Mouse (Mus musculus): ENCODE measurements around the gene BC004004. TPM values are rescaled to one million over a fixed set of nuclear protein-coding genes. Genes with fewer than 3 reads are reported as not detected.

The BC004004 gene
- polyA plus RNA-seq, 1 experiment from 2014 or later: 62.2 TPM

GRCm38 (mm10) chr17:29297813-29298212, 29.2 kb downstream of the BC004004 start:
- Histone ChIP-seq H3K4me3 (ENCODE audit: low read depth, low read length) (no peak overlapping the region), H3K27me3 (ENCODE audit: control insufficient read depth, insufficient read depth, low read length) (no peaks in the 10 kb centered on the region), H3K36me3 (ENCODE audit: control insufficient read depth, insufficient read depth, low read length) (peaks cover 5% of the 10 kb centered on the region; the same call in 1 of the 2 replicates), H3K27ac (ENCODE audit: low read depth, low read length) (no peak overlapping the region), H3K4me2 (ENCODE audit: low read depth) (no peak overlapping the region), H3K9ac (ENCODE audit: low read length) (no peak overlapping the region), H3K4me1 (ENCODE audit: control insufficient read depth, insufficient read depth, low read length) (no peaks in the 10 kb centered on the region), H3K9me3 (ENCODE audit: control insufficient read depth, low read length) (no peaks in the 10 kb centered on the region)
- DNase-seq (ENCODE audit: low spot score) (no peak), ATAC-seq (ENCODE audit: insufficient read depth, low FRiP score, low TSS enrichment) (no peak)
- WGBS: 89% methylated on average over 6 of the region's 6 CpGs

GRCm38 (mm10) chr17:29299282-29299681, 30.7 kb downstream of the BC004004 start:
- no peaks in the 10 kb centered on the region for H3K9me3 ChIP-seq (ENCODE audit: control insufficient read depth, low read length)
- peaks cover 5% of the 10 kb centered on the region; the same call in 1 of the 2 replicates for H3K36me3 ChIP-seq (ENCODE audit: control insufficient read depth, insufficient read depth, low read length)
- 89% methylated on average over 4 of the region's 4 CpGs for WGBS
- H3K4me1 ChIP-seq (ENCODE audit: control insufficient read depth, insufficient read depth, low read length): 0 out of 2 replicates have a peak, but pooled peaks cover 4% of the 10 kb centered on the region
- H3K4me2 ChIP-seq (ENCODE audit: low read depth): no peak overlapping the region
- ATAC-seq (ENCODE audit: insufficient read depth, low FRiP score, low TSS enrichment): no peak
- no peak overlapping the region for H3K4me3 ChIP-seq (ENCODE audit: low read depth, low read length)
- no peak overlapping the region for H3K27ac ChIP-seq (ENCODE audit: low read depth, low read length)
- H3K9ac ChIP-seq (ENCODE audit: low read length): no peak overlapping the region
- no peak for DNase-seq (ENCODE audit: low spot score)
- no peaks in the 10 kb centered on the region for H3K27me3 ChIP-seq (ENCODE audit: control insufficient read depth, insufficient read depth, low read length)

- Histone ChIP-seq H3K9me3 (ENCODE audit: control insufficient read depth, low read length) (no peaks in the 10 kb centered on the region), H3K27ac (ENCODE audit: low read depth, low read length) (no peak overlapping the region), H3K36me3 (ENCODE audit: control insufficient read depth, insufficient read depth, low read length) (peaks cover 5% of the 10 kb centered on the region; the same call in 1 of the 2 replicates), H3K4me2 (ENCODE audit: low read depth) (no peak overlapping the region), H3K4me3 (ENCODE audit: low read depth, low read length) (no peak overlapping the region), H3K9ac (ENCODE audit: low read length) (no peak overlapping the region), H3K27me3 (ENCODE audit: control insufficient read depth, insufficient read depth, low read length) (no peaks in the 10 kb centered on the region), H3K4me1 (ENCODE audit: control insufficient read depth, insufficient read depth, low read length) (peaks cover 11% of the 10 kb centered on the region)
- ATAC-seq (ENCODE audit: insufficient read depth, low FRiP score, low TSS enrichment) (no peak), DNase-seq (ENCODE audit: low spot score) (no peak)
- 93% methylated on average over 7 of the region's 7 CpGs for WGBS
Observed at GRCm38 (mm10) chr17:29300926-29301325, 32.3 kb downstream of the BC004004 start.

- Histone ChIP-seq H3K27me3 (ENCODE audit: control insufficient read depth, insufficient read depth, low read length) (no peaks in the 10 kb centered on the region), H3K36me3 (ENCODE audit: control insufficient read depth, insufficient read depth, low read length) (peaks cover 5% of the 10 kb centered on the region; the same call in 1 of the 2 replicates), H3K27ac (ENCODE audit: low read depth, low read length) (no peak overlapping the region), H3K4me3 (ENCODE audit: low read depth, low read length) (no peak overlapping the region), H3K9ac (ENCODE audit: low read length) (no peak overlapping the region), H3K9me3 (ENCODE audit: control insufficient read depth, low read length) (no peaks in the 10 kb centered on the region), H3K4me2 (ENCODE audit: low read depth) (no peak overlapping the region), H3K4me1 (ENCODE audit: control insufficient read depth, insufficient read depth, low read length) (peaks cover 11% of the 10 kb centered on the region)
- whole genome bisulfite sequencing: 94% methylated on average over 6 of the region's 6 CpGs
- ATAC-seq (ENCODE audit: insufficient read depth, low FRiP score, low TSS enrichment) (no peak), DNase-seq (ENCODE audit: low spot score) (no peak)
Observed at GRCm38 (mm10) chr17:29301421-29301820, 32.8 kb downstream of the BC004004 start.

- no peak overlapping the region for H3K4me3 ChIP-seq (ENCODE audit: low read depth, low read length)
- DNase-seq (ENCODE audit: low spot score) (no peak), ATAC-seq (ENCODE audit: insufficient read depth, low FRiP score, low TSS enrichment) (no peak)
- WGBS: 79% methylated on average over 5 of the region's 5 CpGs
- H3K4me1 ChIP-seq (ENCODE audit: control insufficient read depth, insufficient read depth, low read length): peaks cover 11% of the 10 kb centered on the region
- no peak overlapping the region for H3K27ac ChIP-seq (ENCODE audit: low read depth, low read length)
- H3K27me3 ChIP-seq (ENCODE audit: control insufficient read depth, insufficient read depth, low read length): no peaks in the 10 kb centered on the region
- no peak overlapping the region for H3K4me2 ChIP-seq (ENCODE audit: low read depth)
- no peaks in the 10 kb centered on the region for H3K9me3 ChIP-seq (ENCODE audit: control insufficient read depth, low read length)
- peaks cover 5% of the 10 kb centered on the region; the same call in 1 of the 2 replicates for H3K36me3 ChIP-seq (ENCODE audit: control insufficient read depth, insufficient read depth, low read length)
- no peak overlapping the region for H3K9ac ChIP-seq (ENCODE audit: low read length)
Observed at GRCm38 (mm10) chr17:29302149-29302548, 33.6 kb downstream of the BC004004 start.

GRCm38 (mm10) chr17:29303087-29303486, 34.5 kb downstream of the BC004004 start:
- no peak overlapping the region for H3K4me3 ChIP-seq (ENCODE audit: low read depth, low read length)
- peak; percentile 36 for DNase-seq (ENCODE audit: low spot score)

GRCm38 (mm10) chr17:29303856-29304255, 35.3 kb downstream of the BC004004 start:
- Histone ChIP-seq H3K9ac (ENCODE audit: low read length) (no peak overlapping the region), H3K27ac (ENCODE audit: low read depth, low read length) (no peak overlapping the region), H3K4me2 (ENCODE audit: low read depth) (no peak overlapping the region), H3K36me3 (ENCODE audit: control insufficient read depth, insufficient read depth, low read length) (peaks cover 5% of the 10 kb centered on the region; the same call in 1 of the 2 replicates), H3K27me3 (ENCODE audit: control insufficient read depth, insufficient read depth, low read length) (no peaks in the 10 kb centered on the region), H3K4me1 (ENCODE audit: control insufficient read depth, insufficient read depth, low read length) (peaks cover 11% of the 10 kb centered on the region), H3K4me3 (ENCODE audit: low read depth, low read length) (no peak overlapping the region), H3K9me3 (ENCODE audit: control insufficient read depth, low read length) (no peaks in the 10 kb centered on the region)
- 57% methylated on average over 3 of the region's 3 CpGs for WGBS
- ATAC-seq (ENCODE audit: insufficient read depth, low FRiP score, low TSS enrichment) (no peak), DNase-seq (ENCODE audit: low spot score) (no peak)

More at GRCm38 (mm10) chr17:29303087-29303486, 34.5 kb downstream of the BC004004 start:
- H3K4me1 ChIP-seq (ENCODE audit: control insufficient read depth, insufficient read depth, low read length): peaks cover 11% of the 10 kb centered on the region
- H3K27ac ChIP-seq (ENCODE audit: low read depth, low read length): no peak overlapping the region
- 45% methylated on average over 3 of the region's 3 CpGs for WGBS
- H3K9me3 ChIP-seq (ENCODE audit: control insufficient read depth, low read length): no peaks in the 10 kb centered on the region
- H3K27me3 ChIP-seq (ENCODE audit: control insufficient read depth, insufficient read depth, low read length): no peaks in the 10 kb centered on the region
- ATAC-seq (ENCODE audit: insufficient read depth, low FRiP score, low TSS enrichment): no peak
- no peak overlapping the region for H3K4me2 ChIP-seq (ENCODE audit: low read depth)
- no peak overlapping the region for H3K9ac ChIP-seq (ENCODE audit: low read length)
- H3K36me3 ChIP-seq (ENCODE audit: control insufficient read depth, insufficient read depth, low read length): peaks cover 5% of the 10 kb centered on the region; the same call in 1 of the 2 replicates

- 66% methylated on average over 13 of the region's 13 CpGs for WGBS
- ATAC-seq (ENCODE audit: insufficient read depth, low FRiP score, low TSS enrichment) (no peak), DNase-seq (ENCODE audit: low spot score) (no peak)
- Histone ChIP-seq H3K9me3 (ENCODE audit: control insufficient read depth, low read length) (no peaks in the 10 kb centered on the region), H3K4me2 (ENCODE audit: low read depth) (no peak overlapping the region; the same call in 1 of the 2 replicates), H3K9ac (ENCODE audit: low read length) (no peak overlapping the region), H3K36me3 (ENCODE audit: control insufficient read depth, insufficient read depth, low read length) (peaks cover 5% of the 10 kb centered on the region; the same call in 1 of the 2 replicates), H3K27ac (ENCODE audit: low read depth, low read length) (no peak overlapping the region), H3K4me1 (ENCODE audit: control insufficient read depth, insufficient read depth, low read length) (peaks cover 11% of the 10 kb centered on the region), H3K27me3 (ENCODE audit: control insufficient read depth, insufficient read depth, low read length) (no peaks in the 10 kb centered on the region), H3K4me3 (ENCODE audit: low read depth, low read length) (no peak overlapping the region)
Observed at GRCm38 (mm10) chr17:29304376-29305057, 35.9 kb downstream of the BC004004 start.
